Mouse (Mus musculus): Measurements from ENCODE around the gene Plpp2. TPM values are rescaled to one million over a fixed set of nuclear protein-coding genes. Genes with fewer than 3 reads are reported as not detected.

The Plpp2 gene
- total RNA-seq, 2 experiments from 2014 or later, result 5.1 to 13.5 TPM

GRCm38 (mm10) chr10:79550366-79550765 lies 16.8 kb upstream of the Plpp2 start:
- ATAC-seq (ENCODE audit: poor library complexity, severe bottlenecking), result no peak

GRCm38 (mm10) chr10:79548971-79549723 lies 15.6 kb upstream of the Plpp2 start:
- ATAC-seq (ENCODE audit: poor library complexity, severe bottlenecking), result no peak

- no peak for ATAC-seq (ENCODE audit: poor library complexity, severe bottlenecking)
Measured at GRCm38 (mm10) chr10:79548546-79548945, 14.9 kb upstream of the Plpp2 start.

- ATAC-seq (ENCODE audit: poor library complexity, severe bottlenecking), result no peak
Measured at GRCm38 (mm10) chr10:79547148-79547675, 13.6 kb upstream of the Plpp2 start.

- no peak for ATAC-seq (ENCODE audit: poor library complexity, severe bottlenecking)
Measured at GRCm38 (mm10) chr10:79546483-79546882, 12.9 kb upstream of the Plpp2 start.

GRCm38 (mm10) chr10:79545891-79546290 lies 12.3 kb upstream of the Plpp2 start:
- no peak for ATAC-seq (ENCODE audit: poor library complexity, severe bottlenecking)

- ATAC-seq (ENCODE audit: poor library complexity, severe bottlenecking), result no peak
Measured at GRCm38 (mm10) chr10:79544631-79545030, 11.0 kb upstream of the Plpp2 start.

GRCm38 (mm10) chr10:79543884-79544597 lies 10.4 kb upstream of the Plpp2 start:
- ATAC-seq (ENCODE audit: poor library complexity, severe bottlenecking), result no peak

- no peak for ATAC-seq (ENCODE audit: poor library complexity, severe bottlenecking)
Measured at GRCm38 (mm10) chr10:79542171-79542570, 8.6 kb upstream of the Plpp2 start.

- ATAC-seq (ENCODE audit: poor library complexity, severe bottlenecking), result no peak
Measured at GRCm38 (mm10) chr10:79541522-79541921, 7.9 kb upstream of the Plpp2 start.

- ATAC-seq (ENCODE audit: poor library complexity, severe bottlenecking), result no peak
Measured at GRCm38 (mm10) chr10:79540746-79541145, 7.2 kb upstream of the Plpp2 start.

- no peak for ATAC-seq (ENCODE audit: poor library complexity, severe bottlenecking)
Measured at GRCm38 (mm10) chr10:79539701-79540495, 6.3 kb upstream of the Plpp2 start.

- peak; percentile 95 for ATAC-seq (ENCODE audit: poor library complexity, severe bottlenecking)
Measured at GRCm38 (mm10) chr10:79538873-79539272, 5.3 kb upstream of the Plpp2 start.

GRCm38 (mm10) chr10:79538323-79538722 lies 4.7 kb upstream of the Plpp2 start:
- no peak for ATAC-seq (ENCODE audit: poor library complexity, severe bottlenecking)

DNA sequence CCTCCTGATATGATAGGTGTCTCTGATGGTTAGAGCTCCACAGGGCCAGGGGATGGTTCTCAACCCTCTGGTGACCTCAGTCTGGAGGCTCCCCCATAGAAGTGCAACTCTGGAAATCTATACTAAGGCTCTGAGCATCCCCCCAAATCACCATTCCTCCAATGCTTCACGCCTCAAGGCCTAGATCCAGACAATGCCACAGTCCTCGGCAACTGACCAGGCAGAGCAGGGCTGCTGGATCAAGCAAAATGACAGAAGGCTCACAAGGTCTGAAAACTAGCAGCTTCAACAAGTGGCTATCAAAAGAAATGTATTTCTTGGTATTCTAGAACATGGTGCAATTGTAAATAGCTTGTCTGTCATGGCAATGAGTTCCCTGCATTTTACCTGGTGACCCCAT lies 4.2 kb upstream of the Plpp2 start:
- ATAC-seq (ENCODE audit: poor library complexity, severe bottlenecking), result no peak

- no peak for ATAC-seq (ENCODE audit: poor library complexity, severe bottlenecking)
Measured at GRCm38 (mm10) chr10:79537271-79537670, 3.7 kb upstream of the Plpp2 start.

- no peak for ATAC-seq (ENCODE audit: poor library complexity, severe bottlenecking)
Measured at GRCm38 (mm10) chr10:79536461-79537080, 3.0 kb upstream of the Plpp2 start.

GRCm38 (mm10) chr10:79535431-79535830 lies 1.8 kb upstream of the Plpp2 start:
- ATAC-seq (ENCODE audit: poor library complexity, severe bottlenecking), result no peak

DNA sequence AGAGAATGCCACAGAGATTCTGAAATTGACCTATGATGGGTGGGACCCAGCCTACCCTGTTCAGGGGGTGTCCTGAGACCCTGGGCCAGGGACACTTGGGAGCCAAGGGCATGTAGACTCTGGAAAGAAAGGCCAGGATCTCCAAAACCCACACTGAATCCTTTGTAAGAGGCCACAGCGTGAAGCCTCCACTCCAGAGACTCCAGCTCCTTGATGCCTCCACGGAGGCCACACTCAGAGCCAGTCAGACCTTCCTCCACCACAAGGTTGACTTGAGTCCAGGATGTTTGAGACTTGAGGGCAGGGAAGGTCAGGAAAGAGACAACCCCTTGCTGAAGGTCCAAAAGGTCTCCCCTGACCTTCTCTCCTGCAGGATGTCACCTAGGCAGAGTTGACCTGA lies 830 bp upstream of the Plpp2 start:
- ATAC-seq (ENCODE audit: poor library complexity, severe bottlenecking), result no peak

DNA sequence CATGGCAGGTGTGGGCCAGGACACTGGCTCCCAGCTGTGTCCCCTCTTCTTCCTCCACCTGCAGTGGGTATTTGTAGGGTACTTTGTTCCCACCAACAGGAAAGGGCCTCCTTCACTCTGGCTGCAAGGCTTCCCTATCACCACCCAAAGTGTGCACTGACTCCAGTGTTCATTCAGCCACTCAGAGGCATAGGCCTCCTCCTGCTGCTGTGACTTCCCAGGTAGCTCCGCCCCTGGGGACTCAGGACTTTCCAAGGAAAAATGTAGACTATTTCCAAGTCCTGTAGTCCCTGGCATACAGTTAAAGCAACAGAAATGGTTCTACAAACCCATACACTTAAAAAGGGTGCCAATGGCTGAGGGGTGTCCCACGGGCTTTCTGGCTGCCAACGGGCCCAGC lies 918 bp downstream of the Plpp2 start:
- no peak for ATAC-seq (ENCODE audit: poor library complexity, severe bottlenecking)

DNA sequence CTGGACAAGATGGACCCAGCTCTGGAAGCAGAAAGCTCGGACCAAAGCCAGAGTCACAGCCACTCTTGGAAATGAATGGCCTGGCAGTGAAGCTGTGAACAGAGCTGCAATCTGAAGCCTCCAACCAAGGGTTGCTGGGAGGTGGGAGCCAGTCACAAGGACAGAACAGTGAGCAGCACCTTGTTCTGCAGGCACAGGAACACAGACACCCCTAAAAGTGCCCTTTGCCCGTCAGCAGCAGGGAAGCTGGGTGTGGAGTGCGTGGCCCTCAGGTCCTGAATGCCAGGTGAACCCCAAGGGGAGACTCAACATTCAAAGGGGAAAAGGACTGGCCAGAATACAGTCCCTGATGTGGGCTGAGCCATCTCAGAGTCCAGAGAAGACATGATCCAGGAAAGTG lies 2.0 kb downstream of the Plpp2 start:
- ATAC-seq (ENCODE audit: poor library complexity, severe bottlenecking), result no peak
